Mouse (Mus musculus) hindbrain, embryonic 11.5 days (tissue): Measurements from ENCODE around the gene Zdhhc14. TPM values are rescaled to one million over a fixed set of nuclear protein-coding genes. Genes with fewer than 3 reads are reported as not detected.

ENCODE experiments used
- ATAC-seq: fragments of 200-750 bp; cut with Nextera tagmentation; 2 replicates; pipeline ENCODE4 v1.8.0; 2017; ENCODE audit warnings: mild to moderate bottlenecking, moderate TSS enrichment, moderate library complexity; ENCODE audit not compliant: low FRiP score
- DNase-seq: peaks from one replicate; pipeline ENCODE4 v3.0.0-alpha.2; 2015; ENCODE audit warnings: low spot score
- H3K27ac ChIP-seq: fragments of 300-500 bp; sonication (generic); 2 replicates; pipeline ENCODE4 v1.5.1; 2014; ENCODE audit warnings: mild to moderate bottlenecking, low read depth, low read length
- H3K27me3 ChIP-seq: fragments of 300-500 bp; sonication (generic); 2 replicates; pipeline ENCODE4 v1.6.1; 2014; ENCODE audit warnings: mild to moderate bottlenecking, low read length, moderate library complexity, mixed read lengths; ENCODE audit not compliant: control insufficient read depth, insufficient read depth
- H3K36me3 ChIP-seq: fragments of 300-500 bp; sonication (generic); 2 replicates; pipeline ENCODE4 v1.6.1; 2014; ENCODE audit warnings: mild to moderate bottlenecking, low read length, moderate library complexity, mixed read lengths; ENCODE audit not compliant: control insufficient read depth, insufficient read depth
- H3K4me1 ChIP-seq: fragments of 300-500 bp; sonication (generic); replicated peaks from 2 replicates; pipeline ENCODE4 v1.6.1; 2014; ENCODE audit warnings: low read length, mixed read lengths; ENCODE audit not compliant: control insufficient read depth, insufficient read depth
- H3K4me2 ChIP-seq: fragments of 300-500 bp; sonication (generic); replicated peaks from 2 replicates; pipeline ENCODE4 v1.6.1; 2014; ENCODE audit warnings: mild to moderate bottlenecking, low read depth, low read length
- H3K4me3 ChIP-seq: fragments of 300-500 bp; sonication (generic); 2 replicates; pipeline ENCODE4 v1.5.1; 2014; ENCODE audit warnings: low read depth, low read length
- H3K9ac ChIP-seq: fragments of 300-500 bp; sonication (generic); 2 replicates; pipeline ENCODE4 v1.6.1; 2014; ENCODE audit warnings: low read depth, low read length
- H3K9me3 ChIP-seq: fragments of 300-500 bp; sonication (generic); 2 replicates; pipeline ENCODE4 v1.6.1; 2016; ENCODE audit warnings: low read length; ENCODE audit not compliant: control insufficient read depth
- WGBS: fragments of 180-500 bp; shearing (Covaris S2); extraction: QIAGEN DNeasy Blood & Tissue Kit; methylation state at CpG from one replicate; pipeline ENCODE4 v1.1.7; 2014; 5-methylcytosine and 5-hydroxymethylcytosine counted together
- polyA plus RNA-seq: library from polyadenylated mRNA; unstranded; fragments of >200 nt; fragmentation: Nextera tagmentation; extraction: Ambion mirVana; gene quantifications from 2 replicates; pipeline ENCODE4 v1.2.1, GENCODE M21; 2014

Gene Zdhhc14
- polyA plus RNA-seq, 1 experiment from 2014 or later = 2.6 TPM

GRCm38 (mm10) chr17:5692661-5693060 is 200.3 kb downstream of the Zdhhc14 start:
- no peak overlapping the region for H3K9ac ChIP-seq
- no peaks in the 10 kb centered on the region for H3K27me3 ChIP-seq
- WGBS = 86% methylated on average over 3 of the region's 3 CpGs
- H3K9me3 ChIP-seq = no peaks in the 10 kb centered on the region
- no peaks in the 10 kb centered on the region for H3K4me1 ChIP-seq
- DNase-seq (no peak), ATAC-seq (no peak)
- no peak overlapping the region for H3K27ac ChIP-seq
- H3K36me3 ChIP-seq = no peaks in the 10 kb centered on the region
- no peak overlapping the region for H3K4me3 ChIP-seq
- H3K4me2 ChIP-seq = no peak overlapping the region

- Histone ChIP-seq H3K4me3 (no peak overlapping the region), H3K9me3 (no peaks in the 10 kb centered on the region), H3K4me2 (no peak overlapping the region), H3K36me3 (no peaks in the 10 kb centered on the region), H3K9ac (no peak overlapping the region), H3K4me1 (no peaks in the 10 kb centered on the region), H3K27me3 (no peaks in the 10 kb centered on the region), H3K27ac (no peak overlapping the region)
- ATAC-seq (no peak), DNase-seq (no peak)
- 85% methylated on average over 7 of the region's 7 CpGs for WGBS
Observed at GRCm38 (mm10) chr17:5693256-5693655, 200.9 kb downstream of the Zdhhc14 start.

DNA sequence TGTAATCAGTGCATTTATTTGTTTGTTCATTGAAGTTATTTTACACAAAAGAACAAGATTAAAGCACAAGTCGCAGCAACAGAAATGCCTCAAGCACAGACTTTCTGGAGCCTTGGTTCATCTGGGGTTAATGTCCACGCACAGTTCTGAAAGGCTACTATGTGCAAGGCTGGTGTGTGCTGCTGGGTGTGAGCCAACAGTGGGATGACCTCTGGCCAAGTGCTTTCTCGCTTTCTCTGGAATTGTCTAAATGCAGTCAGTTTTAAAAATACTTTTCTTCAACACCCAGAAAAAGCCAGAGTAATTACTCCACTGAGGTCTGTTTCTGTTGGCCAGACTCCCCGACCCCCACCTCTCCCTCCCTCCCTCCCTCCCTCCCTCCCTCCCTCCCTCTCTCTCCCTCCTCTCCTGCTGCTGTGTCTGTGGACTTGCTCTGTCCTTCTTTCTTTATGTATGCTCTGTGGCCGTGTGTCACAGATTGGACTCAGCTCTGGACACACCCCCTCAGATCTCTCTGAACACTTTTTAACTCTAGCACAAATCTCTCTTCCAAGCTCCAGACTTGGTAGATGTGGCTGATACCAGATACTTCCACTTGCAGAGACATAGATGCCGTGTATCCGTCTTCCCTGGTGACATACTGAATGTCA is 206.2 kb downstream of the Zdhhc14 start:
- no peak for DNase-seq
- no peak overlapping the region for H3K4me3 ChIP-seq
- no peak overlapping the region for H3K27ac ChIP-seq
- no peaks in the 10 kb centered on the region for H3K36me3 ChIP-seq
- H3K4me2 ChIP-seq = no peak overlapping the region
- no peaks in the 10 kb centered on the region for H3K4me1 ChIP-seq
- H3K9ac ChIP-seq = no peak overlapping the region
- H3K9me3 ChIP-seq = no peaks in the 10 kb centered on the region
- WGBS = 74% methylated on average over 6 of the region's 7 CpGs
- no peaks in the 10 kb centered on the region for H3K27me3 ChIP-seq
- no peak for ATAC-seq

GRCm38 (mm10) chr17:5710320-5711104 is 218.2 kb downstream of the Zdhhc14 start:
- Histone ChIP-seq H3K9ac (no peak overlapping the region), H3K4me1 (peaks cover 3% of the 10 kb centered on the region; the same call in 1 of the 2 replicates), H3K27me3 (no peaks in the 10 kb centered on the region), H3K9me3 (no peaks in the 10 kb centered on the region), H3K4me2 (no peak overlapping the region), H3K27ac (no peak overlapping the region), H3K36me3 (no peaks in the 10 kb centered on the region), H3K4me3 (no peak overlapping the region)
- no peak for ATAC-seq
- 66% methylated on average over 7 of the region's 7 CpGs for WGBS
- no peak for DNase-seq

- H3K4me2 ChIP-seq = no peak overlapping the region
- H3K36me3 ChIP-seq = no peaks in the 10 kb centered on the region
- peaks cover 3% of the 10 kb centered on the region; the same call in 1 of the 2 replicates for H3K4me1 ChIP-seq
- DNase-seq = no peak
- no peak overlapping the region for H3K27ac ChIP-seq
- no peak overlapping the region for H3K4me3 ChIP-seq
- 81% methylated on average over 5 of the region's 5 CpGs for WGBS
- no peak for ATAC-seq
- H3K9me3 ChIP-seq = no peaks in the 10 kb centered on the region
- H3K9ac ChIP-seq = no peak overlapping the region
- H3K27me3 ChIP-seq = no peaks in the 10 kb centered on the region
Observed at GRCm38 (mm10) chr17:5711861-5712260, 219.5 kb downstream of the Zdhhc14 start.

DNA sequence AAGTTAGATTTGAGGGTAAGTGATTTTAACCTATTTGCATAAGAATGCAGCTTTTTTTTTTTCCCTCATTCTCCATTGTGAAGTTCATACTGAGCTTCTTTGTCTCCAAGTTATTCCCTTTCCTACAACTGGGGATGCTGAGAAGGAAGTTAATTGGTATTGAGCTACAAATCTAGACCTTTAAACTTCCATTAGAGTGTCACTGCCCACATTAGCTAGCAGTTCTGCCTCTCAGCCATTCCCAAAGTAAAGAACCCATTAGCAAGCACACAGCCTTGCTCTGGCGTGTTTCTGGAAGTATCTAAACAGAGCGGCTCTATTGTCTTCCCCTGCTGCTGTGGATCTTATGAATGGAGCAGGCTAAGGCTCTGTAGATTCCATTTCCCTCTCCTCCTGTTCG is 220.8 kb downstream of the Zdhhc14 start:
- Histone ChIP-seq H3K4me3 (no peak overlapping the region), H3K27ac (no peak overlapping the region), H3K9me3 (no peaks in the 10 kb centered on the region), H3K36me3 (no peaks in the 10 kb centered on the region), H3K4me2 (no peak overlapping the region), H3K9ac (no peak overlapping the region), H3K4me1 (peaks cover 3% of the 10 kb centered on the region; the same call in 1 of the 2 replicates), H3K27me3 (no peaks in the 10 kb centered on the region)
- ATAC-seq (no peak), DNase-seq (no peak)
- WGBS = 50% methylated on average over 3 of the region's 3 CpGs

DNA sequence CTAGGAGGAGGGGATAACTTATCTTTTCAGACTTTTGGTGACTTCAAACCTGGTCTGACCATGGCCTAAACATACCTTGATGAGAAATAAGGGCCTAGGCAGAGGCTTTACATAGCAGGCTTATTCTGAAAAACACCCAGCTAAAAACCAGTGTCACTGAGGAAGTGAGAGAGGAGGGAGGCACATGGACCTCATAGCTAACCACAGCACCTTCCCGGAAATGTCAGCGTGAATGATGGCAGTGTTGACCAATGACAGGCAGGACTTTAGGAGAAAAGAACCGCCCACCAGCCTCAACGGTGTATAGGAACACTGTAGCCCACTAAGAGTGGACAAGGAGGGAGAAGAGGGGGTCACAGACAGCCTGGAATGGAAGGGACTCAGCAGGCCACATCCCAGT is 224.6 kb downstream of the Zdhhc14 start:
- no peaks in the 10 kb centered on the region for H3K36me3 ChIP-seq
- H3K4me3 ChIP-seq = no peak overlapping the region
- no peak overlapping the region for H3K9ac ChIP-seq
- H3K27ac ChIP-seq = no peak overlapping the region
- ATAC-seq (no peak), DNase-seq (no peak)
- no peaks in the 10 kb centered on the region for H3K27me3 ChIP-seq
- WGBS = 86% methylated on average over 4 of the region's 4 CpGs
- H3K4me1 ChIP-seq = peaks cover 3% of the 10 kb centered on the region; the same call in 1 of the 2 replicates
- H3K9me3 ChIP-seq = no peaks in the 10 kb centered on the region
- no peak overlapping the region for H3K4me2 ChIP-seq

- Histone ChIP-seq H3K27me3 (no peaks in the 10 kb centered on the region), H3K4me1 (no peaks in the 10 kb centered on the region), H3K4me3 (no peak overlapping the region), H3K27ac (no peak overlapping the region), H3K36me3 (no peaks in the 10 kb centered on the region), H3K9ac (no peak overlapping the region), H3K4me2 (no peak overlapping the region), H3K9me3 (no peaks in the 10 kb centered on the region)
- no peak for DNase-seq
- ATAC-seq = no peak
- 67% methylated on average over 7 of the region's 7 CpGs for WGBS
Observed at GRCm38 (mm10) chr17:5718768-5719387, 226.5 kb downstream of the Zdhhc14 start.
